In the genomic region with DNA sequence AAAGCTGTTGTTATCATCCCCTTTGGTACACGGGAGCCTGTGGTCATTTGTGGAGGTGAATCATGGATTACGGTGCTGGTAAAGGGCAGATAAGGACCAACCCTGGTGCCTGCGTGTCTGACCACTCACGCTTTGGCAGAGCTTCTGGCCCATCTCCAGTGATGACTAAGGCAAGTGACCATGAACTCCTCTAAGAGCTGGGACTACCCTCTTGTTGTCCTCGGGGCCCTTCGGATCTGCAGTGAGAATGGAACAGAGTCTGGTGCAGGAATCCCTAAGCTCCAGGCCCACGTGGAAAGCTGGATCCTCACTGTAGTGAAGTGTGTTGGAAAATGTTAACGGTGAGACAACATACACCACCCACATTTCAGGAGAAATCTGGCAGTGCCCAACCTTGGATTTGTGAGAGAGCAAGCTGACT, we compare ENCODE assay signal across 8 mouse cellular contexts. TPM values are rescaled to one million over a fixed set of nuclear protein-coding genes. Genes with fewer than 3 reads are reported as not detected.
A peak's percentile ranks its signal among the peaks of the same experiment; 100 is the strongest.
DNase-seq lines count a peak whose midpoint lies in the region; ATAC-seq and TF ChIP-seq lines count a peak whose summit lies in the region.

No protein-coding gene starts in this region.

- H3K36me3 ChIP-seq in kidney, embryonic 16.5 days (ENCODE audit: insufficient read depth, low read length): no peaks in the 10 kb centered on the region
- no peaks in the 10 kb centered on the region for H3K36me3 ChIP-seq in heart, embryonic 13.5 days
- H3K36me3 ChIP-seq in midbrain, postnatal 0 days (ENCODE audit: insufficient read depth, low read length): no peaks in the 10 kb centered on the region

- no peak overlapping the region for H3K4me2 ChIP-seq in kidney, embryonic 16.5 days (replicated peaks; ENCODE audit: low read depth, low read length)
- 0 out of 2 replicates have a peak overlapping the region, but pooled peaks have one; percentile 31 for H3K4me2 ChIP-seq in heart, embryonic 13.5 days
- no peak overlapping the region for H3K4me2 ChIP-seq in midbrain, postnatal 0 days (ENCODE audit: low read depth, low read length, poor library complexity, severe bottlenecking)

- H3K4me1 ChIP-seq in kidney, embryonic 16.5 days (ENCODE audit: insufficient read depth, low read length): no peaks in the 10 kb centered on the region
- H3K4me1 ChIP-seq in heart, embryonic 13.5 days: peaks cover 7% of the 10 kb centered on the region
- no peaks in the 10 kb centered on the region for H3K4me1 ChIP-seq in midbrain, postnatal 0 days (ENCODE audit: insufficient read depth, low read length)

- H3K27me3 ChIP-seq in kidney, embryonic 16.5 days (ENCODE audit: insufficient read depth, low read length): no peaks in the 10 kb centered on the region
- no peaks in the 10 kb centered on the region for H3K27me3 ChIP-seq in heart, embryonic 13.5 days (replicated peaks)
- no peaks in the 10 kb centered on the region for H3K27me3 ChIP-seq in midbrain, postnatal 0 days (ENCODE audit: insufficient read depth, low read length)

- H3K4me3 ChIP-seq in kidney, embryonic 16.5 days (ENCODE audit: low read length): no peak overlapping the region
- H3K4me3 ChIP-seq in heart, embryonic 13.5 days: no peak overlapping the region
- H3K4me3 ChIP-seq in midbrain, postnatal 0 days (ENCODE audit: low read depth, low read length): no peak overlapping the region

- no peak overlapping the region for H3K27ac ChIP-seq in kidney, embryonic 16.5 days (ENCODE audit: low read length)
- H3K27ac ChIP-seq in heart, embryonic 13.5 days (replicated peaks): 0 out of 2 replicates have a peak overlapping the region, but pooled peaks have one; percentile 2
- H3K27ac ChIP-seq in midbrain, postnatal 0 days (ENCODE audit: low read depth, low read length): no peak overlapping the region

- no peak for ATAC-seq in kidney, embryonic 16.5 days (ENCODE audit: low FRiP score, low TSS enrichment)
- ATAC-seq in heart, embryonic 13.5 days (ENCODE audit: extremely low read depth, insufficient number of reproducible peaks, low FRiP score, low TSS enrichment): no peak
- ATAC-seq in midbrain, postnatal 0 days (ENCODE audit: low FRiP score): no peak
- no peak for ATAC-seq in activated CD4-positive, CD25-positive, alpha-beta regulatory T cell, adult 4 months

- WGBS in kidney, embryonic 16.5 days: 79% methylated on average over 8 of the region's 8 CpGs
- WGBS in heart, embryonic 13.5 days: 57% methylated on average over 8 of the region's 8 CpGs
- WGBS in midbrain, postnatal 0 days: 94% methylated on average over 8 of the region's 8 CpGs

- TF ChIP-seq CTCF in midbrain, postnatal 0 days (IDR thresholded peaks at IDR 0.05): no peak

- no peak overlapping the region for H3K9ac ChIP-seq in kidney, embryonic 16.5 days (replicated peaks; ENCODE audit: low read length)
- no peak overlapping the region for H3K9ac ChIP-seq in heart, embryonic 13.5 days
- no peak overlapping the region for H3K9ac ChIP-seq in midbrain, postnatal 0 days (replicated peaks; ENCODE audit: low read length, poor library complexity, severe bottlenecking)

- no peaks in the 10 kb centered on the region for H3K9me3 ChIP-seq in kidney, embryonic 16.5 days (ENCODE audit: low read length)
- no peaks in the 10 kb centered on the region for H3K9me3 ChIP-seq in heart, embryonic 13.5 days
- H3K9me3 ChIP-seq in midbrain, postnatal 0 days (ENCODE audit: low read length): no peaks in the 10 kb centered on the region

- peak; percentile 9 for DNase-seq in kidney, adult 11 months
- DNase-seq in adrenal gland, postnatal 25 days: peak; percentile 80
- peak; percentile 21 for DNase-seq in lung, postnatal 10 days
- no peak for DNase-seq in midbrain, postnatal 0 days (ENCODE audit: low spot score)
- no peak for DNase-seq in B cell, adult 2 months

RNA-seq across cellular contexts. Expression of a gene that starts 38.6 kb away (rescaled TPM):
- 0.39 and 1.1 TPM in 2 replicates for polyA plus RNA-seq in kidney, embryonic 16.5 days (2015; fragmentation: Nextera tagmentation; extraction: Ambion mirVana)
- total RNA-seq in adrenal gland, postnatal 25 days (2021): 5.3 and 5.9 TPM in 2 replicates
- 1.9 and 2.7 TPM in 2 replicates for polyA plus RNA-seq in heart, embryonic 13.5 days (2015; fragmentation: Nextera tagmentation; extraction: Ambion mirVana)
- 122 and 155 TPM in 2 replicates for total RNA-seq in midbrain, postnatal 0 days (2014; rRNA removed)
- polyA plus RNA-seq in midbrain, postnatal 0 days (2015; fragmentation: Nextera tagmentation; extraction: Ambion mirVana): 54.0 and 67.8 TPM in 2 replicates
- 10 to 100 TPM; 21.6 to 35.2 TPM for polyA plus RNA-seq in activated CD4-positive, CD25-positive, alpha-beta regulatory T cell, adult 4 months (2017; shearing (Covaris generic))

Comparison
In these comparisons a context has a peak if more than half of its experiments do, and no peak if none do; other contexts are left out.
1. DNase-seq: peak in kidney, adult 11 months (single experiment), adrenal gland, postnatal 25 days (single experiment) and lung, postnatal 10 days (single experiment); none in midbrain, postnatal 0 days (single experiment) and B cell, adult 2 months (0 of 2).